Mouse (Mus musculus): ENCODE results near the gene Nup93. TPM values are rescaled to one million over a fixed set of nuclear protein-coding genes. Genes with fewer than 3 reads are reported as not detected.

The Nup93 gene
- polyA plus RNA-seq, 1 experiment from 2014 or later: 74.9 TPM

DNA sequence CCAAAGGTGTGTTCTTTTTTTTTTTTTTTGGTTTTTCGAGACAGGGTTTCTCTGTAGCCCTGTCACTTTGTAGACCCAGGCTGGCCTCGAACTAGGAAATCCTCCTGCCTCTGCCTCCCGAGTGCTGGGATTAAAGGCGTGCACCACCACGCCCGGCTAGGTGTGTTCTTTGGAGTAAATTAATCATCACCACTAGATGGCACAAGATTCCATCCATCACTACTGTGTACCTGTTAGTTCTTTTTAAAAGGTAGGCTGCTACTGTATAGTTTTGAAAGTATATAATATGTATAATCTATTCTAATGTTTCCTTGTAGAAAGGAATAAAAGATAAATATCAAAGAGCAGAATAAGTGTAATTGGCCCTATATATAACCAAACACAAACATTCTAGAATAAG is 63.9 kb downstream of the Nup93 start:
- H3K9me3 ChIP-seq: no peaks in the 10 kb centered on the region
- H3K9ac ChIP-seq: no peak overlapping the region
- ATAC-seq: no peak
- WGBS: 95% methylated on average over 6 of the region's 6 CpGs
- H3K36me3 ChIP-seq: no peaks in the 10 kb centered on the region
- H3K27ac ChIP-seq: no peak overlapping the region
- H3K4me3 ChIP-seq (replicated peaks): no peak overlapping the region
- no peaks in the 10 kb centered on the region for H3K4me1 ChIP-seq (replicated peaks)
- no peaks in the 10 kb centered on the region for H3K27me3 ChIP-seq (replicated peaks)
- no peak overlapping the region for H3K4me2 ChIP-seq (replicated peaks)

DNA sequence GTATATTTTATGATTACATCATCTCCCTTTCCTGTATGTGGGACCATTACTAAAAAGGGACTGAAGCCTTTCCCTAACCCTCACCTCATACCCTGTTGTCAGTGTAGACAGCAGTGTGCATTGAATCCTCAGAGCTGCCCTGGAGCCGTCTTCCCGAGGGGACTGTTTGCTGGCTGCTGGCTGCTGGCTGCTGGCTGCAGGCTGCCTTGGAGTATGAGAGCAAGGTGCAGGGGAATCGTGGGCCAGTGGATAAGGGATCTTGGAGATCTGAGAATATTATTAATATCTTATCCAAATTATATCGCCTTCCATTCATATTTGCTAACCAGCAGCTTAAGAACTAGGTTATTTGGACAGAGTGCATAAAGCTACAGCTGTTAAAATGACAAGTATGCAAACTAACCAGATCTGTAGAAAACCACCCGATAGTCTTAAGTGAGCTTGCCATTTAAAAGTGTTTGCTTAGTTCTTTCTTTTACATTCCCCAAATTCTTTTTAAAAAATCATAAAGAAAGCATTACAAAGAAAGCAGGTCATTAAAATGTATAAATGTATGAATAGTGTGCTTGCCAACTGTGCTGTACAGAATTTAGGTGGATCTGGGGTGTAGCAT is 65.7 kb downstream of the Nup93 start:
- H3K27me3 ChIP-seq (replicated peaks): no peaks in the 10 kb centered on the region
- no peak overlapping the region for H3K4me2 ChIP-seq (replicated peaks)
- H3K27ac ChIP-seq: no peak overlapping the region
- 78% methylated on average over 5 of the region's 5 CpGs for WGBS
- no peak overlapping the region for H3K9ac ChIP-seq
- H3K9me3 ChIP-seq: no peaks in the 10 kb centered on the region
- no peak for ATAC-seq
- no peaks in the 10 kb centered on the region for H3K36me3 ChIP-seq
- H3K4me3 ChIP-seq (replicated peaks): no peak overlapping the region
- no peaks in the 10 kb centered on the region for H3K4me1 ChIP-seq (replicated peaks)

DNA sequence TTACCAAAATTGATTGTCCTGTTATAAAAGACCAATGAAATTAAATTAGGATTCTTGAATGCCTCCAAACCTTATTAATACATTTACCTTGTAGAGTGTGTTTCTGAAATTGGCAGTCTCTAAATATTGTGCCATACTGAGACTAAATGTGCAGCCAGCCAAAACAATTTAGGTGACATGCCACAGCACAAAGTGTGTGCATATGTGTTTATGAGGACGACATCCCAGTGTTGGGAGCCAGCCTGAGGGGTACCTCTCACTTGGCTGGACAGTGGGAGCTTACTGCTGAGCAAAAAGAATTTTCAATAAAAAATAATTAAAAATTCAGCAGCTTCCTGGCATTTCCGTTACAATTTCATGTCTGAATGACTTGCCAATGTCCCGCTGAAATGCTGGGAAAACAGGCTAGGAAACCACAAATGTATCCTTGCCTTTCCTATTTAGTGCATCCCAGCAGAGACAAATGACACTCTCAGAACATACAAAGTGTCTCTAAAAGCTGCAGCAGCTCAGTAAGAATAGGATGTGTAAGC is 68.2 kb downstream of the Nup93 start:
- no peaks in the 10 kb centered on the region for H3K4me1 ChIP-seq (replicated peaks)
- WGBS: 87% methylated on average over 3 of the region's 3 CpGs
- H3K36me3 ChIP-seq: no peaks in the 10 kb centered on the region
- H3K27ac ChIP-seq: no peak overlapping the region
- ATAC-seq: no peak
- no peak overlapping the region for H3K9ac ChIP-seq
- H3K27me3 ChIP-seq (replicated peaks): no peaks in the 10 kb centered on the region
- no peak overlapping the region for H3K4me2 ChIP-seq (replicated peaks)
- H3K4me3 ChIP-seq (replicated peaks): no peak overlapping the region
- no peaks in the 10 kb centered on the region for H3K9me3 ChIP-seq

DNA sequence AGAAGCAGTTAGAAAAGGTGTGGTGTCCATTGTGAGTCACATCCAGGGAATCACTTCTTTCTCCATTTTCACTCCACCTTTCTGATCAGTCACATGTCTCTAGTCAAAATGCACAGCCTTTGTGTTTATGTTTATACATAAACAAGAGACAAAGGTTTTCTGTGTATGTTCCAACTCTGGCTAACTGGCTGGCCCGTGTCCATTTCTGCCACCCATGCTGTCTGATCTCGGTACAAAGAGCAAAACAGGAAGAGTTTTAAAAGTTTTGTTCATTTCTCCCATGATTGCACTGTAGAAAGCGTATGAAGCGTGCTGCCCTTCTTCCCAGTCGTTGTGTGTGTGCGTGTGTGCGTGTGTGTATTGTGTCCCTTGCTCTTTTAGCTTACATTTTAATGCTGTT is 69.8 kb downstream of the Nup93 start:
- Histone ChIP-seq H3K27me3 (replicated peaks) (no peaks in the 10 kb centered on the region), H3K9ac (no peak overlapping the region), H3K27ac (no peak overlapping the region), H3K36me3 (no peaks in the 10 kb centered on the region), H3K4me3 (replicated peaks) (no peak overlapping the region), H3K4me1 (replicated peaks) (no peaks in the 10 kb centered on the region), H3K4me2 (replicated peaks) (no peak overlapping the region), H3K9me3 (no peaks in the 10 kb centered on the region)
- WGBS: 86% methylated on average over 7 of the region's 7 CpGs
- ATAC-seq: no peak

DNA sequence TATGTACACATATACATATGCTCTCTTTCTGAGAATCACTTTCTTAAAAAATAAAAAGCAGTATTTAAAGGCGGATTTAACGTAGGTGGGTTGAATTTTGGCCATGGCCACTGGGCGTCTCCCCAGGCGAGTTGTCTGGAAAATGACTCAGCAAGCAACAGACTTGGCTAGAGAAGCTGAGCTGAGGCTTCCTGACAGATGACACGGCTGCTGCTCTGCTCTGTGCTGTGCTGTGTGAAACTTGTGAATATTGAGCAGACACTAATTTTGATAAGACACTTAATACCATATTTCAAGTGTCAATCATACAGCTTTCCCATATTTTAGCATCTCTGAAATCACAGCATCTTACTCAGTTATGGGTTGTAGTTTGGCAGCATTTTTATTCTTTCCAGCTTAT is 76.2 kb downstream of the Nup93 start:
- 87% methylated on average over 5 of the region's 5 CpGs for WGBS
- Histone ChIP-seq H3K4me1 (replicated peaks) (no peaks in the 10 kb centered on the region), H3K27me3 (replicated peaks) (no peaks in the 10 kb centered on the region), H3K36me3 (no peaks in the 10 kb centered on the region), H3K4me2 (replicated peaks) (no peak overlapping the region), H3K4me3 (replicated peaks) (no peak overlapping the region), H3K9me3 (no peaks in the 10 kb centered on the region), H3K9ac (no peak overlapping the region), H3K27ac (no peak overlapping the region)
- no peak for ATAC-seq

DNA sequence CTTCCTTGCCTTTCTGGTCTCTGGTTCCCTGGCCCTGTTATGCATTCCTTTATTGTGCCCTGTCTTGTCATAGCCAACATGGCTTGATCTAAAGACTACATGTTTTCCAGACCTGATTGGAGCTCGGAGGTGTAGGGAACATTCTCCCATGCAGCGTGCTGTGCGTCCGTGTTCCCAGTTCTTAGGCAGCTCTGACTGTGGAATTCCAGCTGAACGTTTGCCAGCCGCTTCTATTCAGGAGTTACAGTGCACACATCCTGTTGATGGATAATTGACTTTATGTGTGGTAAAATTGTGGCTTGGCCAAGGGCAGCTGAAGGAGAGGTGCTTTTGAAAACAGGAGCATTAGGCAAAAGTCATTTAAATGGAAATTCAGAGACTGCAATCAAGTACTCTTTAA is 77.7 kb downstream of the Nup93 start:
- Histone ChIP-seq H3K36me3 (no peaks in the 10 kb centered on the region), H3K4me2 (replicated peaks) (no peak overlapping the region), H3K4me1 (replicated peaks) (peaks cover 3% of the 10 kb centered on the region; the same call in 1 of the 2 replicates), H3K4me3 (replicated peaks) (no peak overlapping the region), H3K9ac (no peak overlapping the region), H3K27ac (no peak overlapping the region), H3K27me3 (replicated peaks) (no peaks in the 10 kb centered on the region), H3K9me3 (no peaks in the 10 kb centered on the region)
- no peak for ATAC-seq
- WGBS: 63% methylated on average over 6 of the region's 6 CpGs

DNA sequence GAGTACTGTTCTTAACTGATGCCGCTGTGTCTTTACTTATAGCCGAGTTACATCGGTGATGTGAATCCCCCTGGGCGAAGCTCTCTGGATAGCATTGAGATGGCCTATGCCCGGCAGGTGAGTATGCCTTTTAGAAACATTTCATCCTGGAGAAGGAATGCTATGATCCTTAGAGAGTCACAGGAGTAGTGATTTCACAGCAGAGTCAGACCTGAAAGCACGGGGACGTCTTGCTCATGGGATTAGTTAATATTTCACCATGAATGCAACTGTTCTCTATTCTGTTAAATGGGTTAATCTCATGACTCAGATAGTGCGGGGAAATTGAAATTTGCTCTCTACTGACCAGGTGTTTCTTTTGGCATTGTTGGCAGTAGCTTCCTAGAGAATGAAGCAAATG is 78.3 kb downstream of the Nup93 start:
- 87% methylated on average over 8 of the region's 8 CpGs for WGBS

DNA sequence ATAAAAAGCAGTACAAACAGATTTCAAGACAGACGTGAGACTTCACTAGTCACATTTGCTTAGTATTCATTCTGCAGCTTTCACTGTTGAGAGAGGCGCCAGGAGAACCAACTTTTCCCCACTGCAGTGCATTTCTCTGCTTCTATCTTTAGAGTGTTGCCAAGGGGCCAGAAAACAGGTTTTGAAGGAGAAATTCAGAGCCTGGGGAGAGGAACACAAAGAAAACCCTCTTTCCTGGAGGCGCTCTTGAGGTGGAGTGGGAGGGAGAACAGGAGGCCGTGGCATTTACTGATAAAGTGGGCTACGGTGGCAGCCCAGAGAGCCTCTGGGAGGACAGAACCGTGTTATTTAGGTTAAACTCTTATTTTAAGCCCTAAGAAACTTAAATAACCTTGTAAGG is 81.3 kb downstream of the Nup93 start:
- no peak for ATAC-seq
- Histone ChIP-seq H3K4me1 (replicated peaks) (peaks cover 3% of the 10 kb centered on the region; the same call in 1 of the 2 replicates), H3K9me3 (no peaks in the 10 kb centered on the region), H3K9ac (no peak overlapping the region), H3K4me3 (replicated peaks) (no peak overlapping the region), H3K27me3 (replicated peaks) (no peaks in the 10 kb centered on the region), H3K27ac (no peak overlapping the region), H3K36me3 (no peaks in the 10 kb centered on the region), H3K4me2 (replicated peaks) (no peak overlapping the region)
- 73% methylated on average over 6 of the region's 6 CpGs for WGBS

More for the DNA sequence above, 78.3 kb downstream of the Nup93 start:
- H3K9me3 ChIP-seq: no peaks in the 10 kb centered on the region
- no peak overlapping the region for H3K4me3 ChIP-seq (replicated peaks)
- H3K27me3 ChIP-seq (replicated peaks): no peaks in the 10 kb centered on the region
- H3K9ac ChIP-seq: no peak overlapping the region
- no peak overlapping the region for H3K4me2 ChIP-seq (replicated peaks)
- H3K36me3 ChIP-seq: no peaks in the 10 kb centered on the region
- H3K4me1 ChIP-seq (replicated peaks): peaks cover 3% of the 10 kb centered on the region; the same call in 1 of the 2 replicates
- H3K27ac ChIP-seq: no peak overlapping the region
- peak; percentile 44; the same call in 1 of the 2 replicates for ATAC-seq

DNA sequence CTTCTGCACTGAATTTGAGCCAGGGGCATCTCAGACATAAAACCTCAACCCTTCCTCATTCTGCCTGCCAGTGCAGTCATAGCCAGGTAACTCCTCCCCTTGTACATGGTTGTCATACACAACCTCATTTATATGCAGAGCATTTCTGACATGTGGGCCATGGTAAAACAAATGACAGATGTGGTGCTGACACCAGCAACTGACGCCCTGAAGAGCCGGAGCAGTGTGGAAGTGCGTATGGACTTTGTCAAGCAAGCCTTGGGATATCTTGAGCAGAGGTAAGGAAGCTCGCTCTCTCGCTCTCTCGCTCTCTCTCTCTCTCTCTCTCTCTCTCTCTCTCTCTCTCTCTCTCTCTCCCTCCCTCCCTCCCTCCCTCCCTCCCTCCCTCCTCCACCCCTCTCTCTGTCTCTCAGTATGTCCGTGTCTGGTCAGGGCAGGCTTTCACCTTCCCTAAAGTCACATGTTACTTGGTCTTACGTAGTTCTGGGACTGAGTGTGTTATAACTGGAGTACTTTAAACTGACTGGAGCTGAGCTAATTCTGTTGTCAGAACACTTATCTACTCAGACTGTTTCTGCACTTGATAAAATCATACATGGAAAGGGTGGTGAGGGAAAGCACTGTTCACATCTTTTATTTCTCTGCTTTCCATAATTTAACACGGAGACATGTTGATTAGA is 82.1 kb downstream of the Nup93 start:
- H3K27ac ChIP-seq: no peak overlapping the region

DNA sequence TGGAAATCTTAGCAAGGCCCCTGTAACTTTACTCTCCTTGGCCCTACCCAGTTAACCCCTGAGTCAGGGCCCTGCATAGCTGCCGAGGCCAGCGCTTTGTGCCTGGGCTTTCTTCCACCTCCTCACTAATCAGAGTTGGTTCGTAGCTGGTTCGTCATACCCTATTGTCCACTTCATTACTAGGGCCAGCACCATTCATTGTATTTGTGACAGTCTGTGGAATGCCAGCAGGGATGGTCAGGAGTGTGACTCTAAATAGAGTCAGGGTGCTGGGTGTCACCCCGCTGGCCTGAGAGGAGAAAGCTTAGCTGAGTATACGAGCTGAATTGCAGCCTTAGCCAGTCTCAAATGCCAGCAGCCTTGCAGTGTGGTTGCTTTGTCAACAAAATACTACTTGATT is 82.7 kb downstream of the Nup93 start:
- no peak overlapping the region for H3K27ac ChIP-seq
- ATAC-seq: 0 out of 2 replicates have a peak, but pooled peaks have one; percentile 42
- 79% methylated on average over 6 of the region's 6 CpGs for WGBS
- H3K27me3 ChIP-seq (replicated peaks): no peaks in the 10 kb centered on the region
- peaks cover 3% of the 10 kb centered on the region; the same call in 1 of the 2 replicates for H3K4me1 ChIP-seq (replicated peaks)
- H3K4me3 ChIP-seq (replicated peaks): no peak overlapping the region
- H3K9ac ChIP-seq: no peak overlapping the region
- H3K9me3 ChIP-seq: no peaks in the 10 kb centered on the region
- no peaks in the 10 kb centered on the region for H3K36me3 ChIP-seq
- H3K4me2 ChIP-seq (replicated peaks): no peak overlapping the region

More for the DNA sequence above, 82.1 kb downstream of the Nup93 start:
- no peak overlapping the region for H3K4me2 ChIP-seq (replicated peaks)
- H3K4me1 ChIP-seq (replicated peaks): peaks cover 3% of the 10 kb centered on the region; the same call in 1 of the 2 replicates
- H3K27me3 ChIP-seq (replicated peaks): no peaks in the 10 kb centered on the region
- no peak overlapping the region for H3K4me3 ChIP-seq (replicated peaks)
- peak; percentile 71; the same call in 1 of the 2 replicates for ATAC-seq
- no peaks in the 10 kb centered on the region for H3K9me3 ChIP-seq
- no peaks in the 10 kb centered on the region for H3K36me3 ChIP-seq
- 56% methylated on average over 9 of the region's 9 CpGs for WGBS
- no peak overlapping the region for H3K9ac ChIP-seq

DNA sequence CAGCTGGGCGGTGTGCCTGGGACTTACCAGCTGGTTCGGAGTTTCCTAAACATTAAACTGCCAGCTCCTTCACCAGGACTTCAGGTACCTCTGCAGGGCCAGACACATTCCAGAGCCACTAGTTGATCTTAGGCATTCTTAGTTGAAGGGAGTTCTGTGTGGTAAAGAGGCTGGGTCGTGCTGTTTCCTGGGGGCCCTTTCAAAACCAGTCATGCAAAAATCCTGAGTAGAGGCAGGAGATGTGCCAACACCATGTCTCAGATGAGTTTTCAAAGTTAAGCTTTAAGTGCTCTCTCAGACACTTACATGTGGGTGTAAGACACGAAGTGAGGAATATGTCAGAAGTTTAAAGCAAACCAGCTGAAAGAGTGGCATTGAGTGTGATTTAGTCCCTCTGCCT is 86.4 kb downstream of the Nup93 start:
- WGBS: 66% methylated on average over 4 of the region's 4 CpGs
- H3K4me2 ChIP-seq (replicated peaks): no peak overlapping the region
- H3K27me3 ChIP-seq (replicated peaks): no peaks in the 10 kb centered on the region
- H3K4me1 ChIP-seq (replicated peaks): peaks cover under 1% of the 10 kb centered on the region; the same call in 1 of the 2 replicates
- ATAC-seq: no peak
- H3K9me3 ChIP-seq: no peaks in the 10 kb centered on the region
- no peak overlapping the region for H3K4me3 ChIP-seq (replicated peaks)
- H3K27ac ChIP-seq: no peak overlapping the region
- H3K36me3 ChIP-seq: peaks cover 7% of the 10 kb centered on the region; the same call in 1 of the 2 replicates
- no peak overlapping the region for H3K9ac ChIP-seq

DNA sequence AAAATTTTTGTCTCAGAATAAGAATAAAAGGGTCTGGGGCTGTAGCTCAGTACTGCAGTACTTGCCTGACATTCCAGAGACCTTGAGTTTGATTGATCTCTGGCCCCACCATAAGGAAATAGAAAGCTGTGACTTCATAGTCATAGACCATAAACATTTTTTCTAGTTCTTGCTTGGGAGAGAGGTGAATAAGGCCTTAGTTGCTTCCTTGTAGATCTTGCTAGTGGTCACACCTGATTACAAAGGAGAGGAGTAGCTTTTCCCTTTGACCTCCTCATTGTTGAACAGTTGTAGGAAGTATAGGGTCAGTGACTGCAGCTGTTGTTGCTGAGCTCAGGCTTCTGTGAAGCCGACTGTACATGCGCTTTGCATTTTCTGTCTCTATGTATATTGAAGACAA is 90.0 kb downstream of the Nup93 start:
- 89% methylated on average over 2 of the region's 2 CpGs for WGBS
- no peak overlapping the region; the same call in 1 of the 2 replicates for H3K27ac ChIP-seq
- H3K4me2 ChIP-seq (replicated peaks): no peak overlapping the region
- H3K27me3 ChIP-seq (replicated peaks): no peaks in the 10 kb centered on the region
- no peak overlapping the region for H3K9ac ChIP-seq
- no peaks in the 10 kb centered on the region for H3K9me3 ChIP-seq
- H3K4me1 ChIP-seq (replicated peaks): 0 out of 2 replicates have a peak, but pooled peaks cover 4% of the 10 kb centered on the region
- H3K36me3 ChIP-seq: peaks cover 17% of the 10 kb centered on the region
- no peak overlapping the region for H3K4me3 ChIP-seq (replicated peaks)
- ATAC-seq: peak; percentile 70

Measured in intestine, embryonic 15.5 days (tissue).